Mouse (Mus musculus) erythroblast, embryonic 14.5 days (primary cell): ENCODE results near the gene Zzef1.

Experiments used
- GATA1 ChIP-seq: IDR thresholded peaks from 2 replicates; pipeline ENCODE4 v1.6.1; 2012; ENCODE audit warnings: low read length, inconsistent platforms, mixed read lengths
- TAL1 ChIP-seq: IDR thresholded peaks from 3 replicates; pipeline ENCODE4 v1.6.1; 2012; ENCODE audit warnings: low read length, inconsistent platforms, mixed read lengths

DNA sequence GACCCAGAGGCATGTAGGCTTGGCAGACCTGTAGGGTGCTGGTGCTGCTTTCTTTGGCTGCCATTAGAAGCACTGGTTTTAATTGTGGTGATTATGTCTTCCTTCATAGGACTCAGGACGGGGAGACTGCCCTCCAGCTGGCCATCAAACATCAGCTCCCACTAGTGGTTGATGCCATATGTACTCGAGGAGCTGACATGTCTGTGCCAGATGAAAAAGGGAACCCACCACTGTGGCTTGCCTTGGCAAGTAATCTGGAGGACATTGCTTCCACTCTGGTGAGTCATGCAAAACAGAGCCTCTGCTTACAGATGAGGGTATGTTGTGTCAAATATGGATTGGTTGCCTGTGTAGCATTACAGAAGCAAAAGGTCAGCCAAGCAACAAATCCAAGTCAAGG, 44.1 kb upstream of the Zzef1 start:
- TF ChIP-seq TAL1 (no peak), GATA1 (no peak)
